8 mouse cellular contexts compared by ENCODE assay signal in genomic region chr3:158210026-158210425, GRCm38 (mm10).
DNase-seq lines count a peak whose midpoint lies in the region; ATAC-seq and TF ChIP-seq lines count a peak whose summit lies in the region.

No protein-coding gene starts in this region.

- no peaks in the 10 kb centered on the region for H3K4me1 ChIP-seq in embryonic facial prominence, embryonic 14.5 days (ENCODE audit: control insufficient read depth, insufficient read depth, low read length)
- no peaks in the 10 kb centered on the region for H3K4me1 ChIP-seq in intestine, postnatal 0 days (replicated peaks; ENCODE audit: control insufficient read depth, insufficient read depth, low read length)

- peak; percentile 15 for DNase-seq in left cerebral cortex, adult 11 months (ENCODE audit: low spot score)
- DNase-seq in left cerebral cortex, postnatal 36 days (ENCODE audit: low spot score in 2 of 2): no peak
- peak; percentile 40 for DNase-seq in R1 (ENCODE audit: low read depth, low spot score)
- DNase-seq in embryonic facial prominence, embryonic 14.5 days (ENCODE audit: low spot score): peak; percentile 30
- peak; percentile 8 for DNase-seq in lung, postnatal 14 days
- peak; percentile 9 for DNase-seq in yolk sac, embryonic 10.5 days (ENCODE audit: low spot score)

- H3K27me3 ChIP-seq in embryonic facial prominence, embryonic 14.5 days (replicated peaks; ENCODE audit: control insufficient read depth, insufficient read depth, low read length): no peaks in the 10 kb centered on the region
- no peaks in the 10 kb centered on the region for H3K27me3 ChIP-seq in intestine, postnatal 0 days (replicated peaks; ENCODE audit: control insufficient read depth, insufficient read depth, low read length)

- H3K27ac ChIP-seq in embryonic facial prominence, embryonic 14.5 days (replicated peaks; ENCODE audit: low read depth, low read length): no peak overlapping the region
- H3K27ac ChIP-seq in intestine, postnatal 0 days (ENCODE audit: low read depth, low read length): no peak overlapping the region

- ATAC-seq in embryonic facial prominence, embryonic 14.5 days (ENCODE audit: low read depth): peak; percentile 63; the same call in 1 of the 2 replicates
- no peak for ATAC-seq in intestine, postnatal 0 days
- ATAC-seq in erythroblast, adult 5-6 weeks (replicated peaks; ENCODE audit: low FRiP score, poor library complexity, severe bottlenecking): no peak

- H3K4me2 ChIP-seq in embryonic facial prominence, embryonic 14.5 days (ENCODE audit: low read depth, low read length): no peak overlapping the region
- H3K4me2 ChIP-seq in intestine, postnatal 0 days (replicated peaks; ENCODE audit: low read depth): no peak overlapping the region

- H3K9me3 ChIP-seq in embryonic facial prominence, embryonic 14.5 days (ENCODE audit: control insufficient read depth, low read length): no peaks in the 10 kb centered on the region
- no peaks in the 10 kb centered on the region for H3K9me3 ChIP-seq in intestine, postnatal 0 days (ENCODE audit: control insufficient read depth)

- no peaks in the 10 kb centered on the region for H3K36me3 ChIP-seq in embryonic facial prominence, embryonic 14.5 days (ENCODE audit: control insufficient read depth, insufficient read depth, low read length)
- H3K36me3 ChIP-seq in intestine, postnatal 0 days (ENCODE audit: control insufficient read depth, insufficient read depth): no peaks in the 10 kb centered on the region

- TF ChIP-seq CTCF in intestine, postnatal 0 days (IDR thresholded peaks at IDR 0.05; ENCODE audit: low read depth): peak; percentile 72

- WGBS in embryonic facial prominence, embryonic 14.5 days: 7% methylated on average over 2 of the region's 2 CpGs
- WGBS in intestine, postnatal 0 days: 27% methylated on average over 2 of the region's 2 CpGs

- intact Hi-C loops in left cerebral cortex, postnatal 36 days (cut with DNase I): no loop called here

- no peak overlapping the region for H3K9ac ChIP-seq in embryonic facial prominence, embryonic 14.5 days (ENCODE audit: low read depth, low read length)
- no peak overlapping the region for H3K9ac ChIP-seq in intestine, postnatal 0 days (ENCODE audit: low read depth, low read length)

- no peak overlapping the region for H3K4me3 ChIP-seq in embryonic facial prominence, embryonic 14.5 days (ENCODE audit: low read depth, low read length)
- no peak overlapping the region for H3K4me3 ChIP-seq in intestine, postnatal 0 days (ENCODE audit: low read depth, low read length)

Comparison
In these comparisons a context has a peak if more than half of its experiments do, and no peak if none do; other contexts are left out.
1. DNase-seq: peak in left cerebral cortex, adult 11 months (single experiment), R1 (single experiment), embryonic facial prominence, embryonic 14.5 days (single experiment), lung, postnatal 14 days (single experiment) and yolk sac, embryonic 10.5 days (single experiment); none in left cerebral cortex, postnatal 36 days (0 of 2).